Mouse (Mus musculus) bone marrow, adult 2 months (tissue): ENCODE results near the gene Nacc2. TPM values are rescaled to one million over a fixed set of nuclear protein-coding genes. Genes with fewer than 3 reads are reported as not detected.

ENCODE experiments used
- H3K27ac ChIP-seq: fragments of 200-500 bp; 2 replicates; pipeline ENCODE4 v1.5.1; 2012; ENCODE audit warnings: low read depth, mild to moderate bottlenecking, control low read depth, inconsistent platforms, low read length; ENCODE audit not compliant: control insufficient read depth, poor library complexity, insufficient read depth
- H3K4me1 ChIP-seq: fragments of 200-500 bp; 2 replicates; pipeline ENCODE4 v1.6.1; 2011; ENCODE audit warnings: low read length; ENCODE audit not compliant: control insufficient read depth, insufficient read depth
- H3K4me3 ChIP-seq: fragments of 200-500 bp; replicated peaks from 2 replicates; pipeline ENCODE3; 2011; ENCODE audit warnings: mild to moderate bottlenecking, low read depth, low read length, control low read depth; ENCODE audit not compliant: control insufficient read depth
- CTCF ChIP-seq: fragments of 200-500 bp; IDR thresholded peaks from 2 replicates; pipeline ENCODE4 v1.5.1; 2011; ENCODE audit warnings: low read length, control low read depth; ENCODE audit not compliant: control insufficient read depth, insufficient read depth
- POLR2A ChIP-seq: fragments of 200-500 bp; IDR thresholded peaks from 2 replicates; pipeline ENCODE4 v1.6.1; 2011; ENCODE audit warnings: low read depth, mild to moderate bottlenecking, control low read depth, low read length, borderline replicate concordance; ENCODE audit not compliant: control insufficient read depth
- WGBS: fragments of 180-500 bp; shearing (Covaris S2); methylation state at CpG from one replicate; pipeline ENCODE4 v1.1.7; 2018; 5-methylcytosine and 5-hydroxymethylcytosine counted together
- polyA plus RNA-seq: library from polyadenylated mRNA; stranded (reverse); fragments of >200 nt; gene quantifications from 2 replicates; pipeline ENCODE4 v1.2.4, GENCODE M21; 2011; ENCODE audit warnings: low replicate concordance; ENCODE audit not compliant: missing spikeins, insufficient read depth, insufficient read length

Gene Nacc2
- polyA plus RNA-seq, 1 experiment: 5.8 TPM

DNA sequence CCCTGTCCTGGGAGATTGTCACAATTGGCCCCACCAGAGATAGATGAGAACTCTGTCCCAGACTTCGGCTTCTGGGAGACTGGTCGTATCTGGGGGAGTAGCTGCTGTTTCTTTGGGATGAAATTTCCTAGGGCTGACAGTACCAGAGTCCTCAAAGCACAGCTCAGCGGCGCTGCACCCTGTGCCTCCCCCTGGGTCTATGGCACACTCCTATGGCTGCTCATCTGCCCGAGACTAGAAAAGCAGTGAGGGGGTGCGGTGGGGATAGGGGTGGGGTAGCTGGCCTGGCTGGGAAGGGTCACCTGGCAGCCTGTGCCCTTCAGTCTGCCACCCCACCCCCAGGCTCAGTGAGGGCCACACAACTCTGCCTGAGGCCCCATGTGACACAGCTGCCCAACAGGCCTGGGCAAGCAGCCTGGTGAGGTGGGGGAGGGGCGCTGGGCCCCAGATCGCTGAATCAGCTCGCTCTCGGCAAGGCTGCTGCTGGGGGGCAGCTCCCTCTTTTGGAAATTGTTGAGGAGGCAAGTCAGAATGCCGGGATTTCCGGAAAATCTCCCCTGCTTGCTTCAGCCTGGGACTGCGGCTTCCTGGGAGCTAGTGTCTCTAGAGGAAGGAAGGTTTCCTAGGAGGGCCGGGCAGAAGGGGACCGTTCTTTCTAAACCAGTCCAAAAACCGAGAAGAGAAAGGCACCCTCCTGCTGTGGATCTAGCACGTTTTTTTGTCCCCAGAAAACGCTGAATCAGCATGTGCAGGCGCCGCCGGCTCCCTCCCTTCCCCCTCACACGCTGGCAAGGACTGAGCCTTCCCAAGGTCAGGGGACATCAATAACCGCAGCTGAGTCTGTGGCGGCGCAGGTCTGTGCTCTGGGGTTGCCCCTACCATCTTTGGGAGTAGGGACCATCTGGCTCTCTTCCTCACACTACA is 9.9 kb upstream of the Nacc2 start:
- 16% methylated on average over 25 of the region's 25 CpGs for WGBS
- Histone ChIP-seq H3K27ac (peak overlapping the region; percentile 51), H3K4me1 (peaks cover 2% of the 10 kb centered on the region; the same call in 1 of the 2 replicates), H3K4me3 (no peak overlapping the region)
- TF ChIP-seq POLR2A: no peak
- no peak for TF ChIP-seq CTCF

DNA sequence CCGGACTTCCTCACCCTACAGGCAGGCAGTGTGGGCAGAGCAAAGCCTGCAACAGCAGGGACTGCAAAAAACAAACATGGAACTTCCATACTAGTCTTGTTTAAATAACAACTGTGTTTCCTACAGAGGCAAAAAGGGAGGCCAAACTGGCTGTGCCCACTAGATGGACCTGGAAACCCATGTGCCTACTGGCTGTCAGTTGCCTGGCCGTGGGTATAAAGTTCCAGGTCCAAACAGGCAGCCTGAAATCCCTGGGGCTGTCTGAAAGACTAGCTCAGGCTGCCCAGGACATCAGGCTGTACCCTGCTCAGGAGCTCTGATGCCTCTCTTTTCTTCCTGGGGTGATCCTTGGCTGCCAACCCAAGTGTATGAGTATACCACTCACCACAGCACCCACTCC is 8.3 kb upstream of the Nacc2 start:
- peaks cover 2% of the 10 kb centered on the region; the same call in 1 of the 2 replicates for H3K4me1 ChIP-seq
- TF ChIP-seq CTCF (no peak), POLR2A (no peak)
- no peak overlapping the region for H3K27ac ChIP-seq
- H3K4me3 ChIP-seq: no peak overlapping the region
- 83% methylated on average over 2 of the region's 2 CpGs for WGBS

DNA sequence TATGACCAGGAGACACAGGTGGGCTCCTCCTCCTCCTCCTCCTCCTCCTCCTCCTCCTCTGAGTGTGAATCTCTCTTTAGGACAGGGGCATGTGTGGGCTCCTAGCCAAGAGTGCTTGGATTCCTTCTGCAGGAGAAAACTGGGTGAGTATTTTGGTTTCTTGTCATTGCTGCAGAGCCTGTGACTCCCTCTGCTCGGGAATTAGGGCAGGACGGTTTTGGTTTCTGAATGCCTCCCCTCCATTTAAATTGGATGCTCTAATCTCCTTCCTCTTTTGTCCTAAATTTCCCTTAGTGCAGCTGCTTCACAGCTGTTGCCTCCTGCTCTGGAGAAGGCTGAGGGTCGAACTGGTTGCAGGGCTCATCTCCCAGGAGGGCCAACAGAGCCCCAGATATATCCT is 6.9 kb upstream of the Nacc2 start:
- 78% methylated on average over 3 of the region's 3 CpGs for WGBS
- peaks cover 2% of the 10 kb centered on the region; the same call in 1 of the 2 replicates for H3K4me1 ChIP-seq
- no peak overlapping the region for H3K27ac ChIP-seq
- no peak overlapping the region for H3K4me3 ChIP-seq
- TF ChIP-seq CTCF (no peak), POLR2A (no peak)

DNA sequence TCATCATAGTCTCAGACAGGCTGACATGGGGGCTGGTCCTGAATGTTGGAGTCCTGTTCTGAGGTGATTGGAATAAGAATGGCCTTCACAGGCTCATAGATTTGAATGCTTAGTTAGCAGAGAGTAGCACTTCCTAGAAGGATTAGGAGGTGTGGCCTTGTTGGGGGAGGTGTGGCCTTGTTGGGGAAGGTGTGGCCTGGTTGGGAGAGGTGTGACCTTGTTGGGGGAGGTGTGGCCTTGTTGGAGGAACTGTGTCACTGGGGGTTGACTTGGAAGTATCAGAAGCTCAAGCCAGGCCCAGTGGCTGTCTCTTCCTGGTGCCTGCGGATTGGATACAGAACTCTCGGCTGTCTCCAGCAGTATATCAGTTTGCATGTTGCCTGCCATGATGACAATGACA is 6.3 kb upstream of the Nacc2 start:
- no peak overlapping the region for H3K4me3 ChIP-seq
- H3K4me1 ChIP-seq: peaks cover 2% of the 10 kb centered on the region; the same call in 1 of the 2 replicates
- 89% methylated on average over 2 of the region's 2 CpGs for WGBS
- TF ChIP-seq CTCF (no peak), POLR2A (no peak)
- no peak overlapping the region for H3K27ac ChIP-seq

DNA sequence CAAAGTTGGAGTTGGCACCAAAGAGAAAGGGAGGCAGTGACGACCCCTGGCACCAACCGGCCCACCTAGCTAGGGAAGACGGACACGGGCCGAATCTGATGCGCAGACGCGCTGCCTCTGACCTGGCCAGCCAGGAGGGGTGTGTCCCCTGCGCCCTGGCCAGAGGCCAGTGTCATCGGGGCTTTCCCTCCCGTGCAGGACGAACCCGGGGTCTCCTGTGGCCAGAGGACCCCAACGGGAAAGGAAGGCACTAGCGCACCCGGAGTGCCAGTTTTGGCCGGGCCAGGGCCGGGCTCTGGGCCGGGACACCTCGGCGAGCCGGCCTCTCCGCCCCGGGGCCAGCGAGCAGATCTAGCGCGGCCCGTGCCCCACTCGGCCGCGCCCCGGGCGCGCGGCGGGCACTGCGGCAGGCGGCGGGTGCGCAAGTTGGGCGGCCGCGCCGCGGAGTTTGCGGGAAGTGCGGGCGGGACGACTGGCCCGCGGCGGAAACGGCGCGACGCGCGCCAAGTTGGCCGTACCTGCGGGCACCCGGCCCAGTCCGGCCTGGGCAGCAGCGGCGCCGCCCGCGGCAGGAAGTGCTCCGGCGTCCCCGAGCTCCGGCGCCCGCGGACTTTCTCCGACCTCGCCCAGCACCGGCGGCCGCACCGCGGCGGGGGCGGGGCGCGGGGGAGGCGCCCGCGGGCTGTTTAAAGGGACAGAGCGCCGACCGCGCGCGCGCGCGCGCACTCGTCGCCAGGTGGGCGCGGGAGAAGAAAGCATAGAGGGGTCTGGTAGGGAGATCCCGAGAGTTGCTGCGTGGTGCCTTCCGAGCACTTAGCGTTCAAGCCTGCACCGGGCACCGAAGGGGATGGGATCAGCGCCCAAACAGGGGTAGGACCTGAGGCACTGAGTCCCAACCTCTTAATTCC is 595 bp downstream of the Nacc2 start:
- Histone ChIP-seq H3K4me1 (no peaks in the 10 kb centered on the region; the same call in 1 of the 2 replicates), H3K27ac (peak overlapping the region; percentile 37; the same call in 1 of the 2 replicates), H3K4me3 (peak overlapping the region; percentile 58)
- TF ChIP-seq CTCF (no peak), POLR2A (no peak)
- WGBS: 3% methylated on average over 106 of the region's 109 CpGs

DNA sequence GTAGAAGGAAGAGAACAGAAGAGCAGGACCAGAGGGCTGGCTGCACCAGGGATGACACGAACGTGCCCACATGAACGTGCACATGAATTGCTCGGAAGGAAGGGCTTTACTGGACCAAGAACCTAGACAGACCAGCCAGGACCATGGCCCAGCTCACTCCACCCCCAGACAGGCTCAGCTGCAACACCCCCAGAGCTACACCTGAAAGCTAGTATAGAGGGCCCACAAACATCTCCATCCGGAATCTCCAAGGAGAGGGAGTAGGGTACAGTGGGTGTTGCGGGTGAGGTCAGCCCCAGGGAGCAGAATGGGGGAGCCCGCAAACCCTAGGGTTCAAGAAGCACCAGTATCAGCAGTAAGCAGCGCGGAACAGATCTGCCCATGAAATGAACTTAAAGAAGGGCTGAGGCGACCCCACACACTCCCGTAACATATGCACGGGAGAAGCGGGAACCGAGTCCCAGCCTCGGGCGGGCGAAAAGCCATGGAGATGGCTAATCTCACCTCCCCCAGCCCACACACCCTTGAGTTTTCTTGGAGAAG is 1.4 kb downstream of the Nacc2 start:
- Histone ChIP-seq H3K4me1 (no peaks in the 10 kb centered on the region; the same call in 1 of the 2 replicates), H3K27ac (no peak overlapping the region), H3K4me3 (no peak overlapping the region)
- 72% methylated on average over 17 of the region's 17 CpGs for WGBS
- TF ChIP-seq POLR2A: no peak
- TF ChIP-seq CTCF: no peak

DNA sequence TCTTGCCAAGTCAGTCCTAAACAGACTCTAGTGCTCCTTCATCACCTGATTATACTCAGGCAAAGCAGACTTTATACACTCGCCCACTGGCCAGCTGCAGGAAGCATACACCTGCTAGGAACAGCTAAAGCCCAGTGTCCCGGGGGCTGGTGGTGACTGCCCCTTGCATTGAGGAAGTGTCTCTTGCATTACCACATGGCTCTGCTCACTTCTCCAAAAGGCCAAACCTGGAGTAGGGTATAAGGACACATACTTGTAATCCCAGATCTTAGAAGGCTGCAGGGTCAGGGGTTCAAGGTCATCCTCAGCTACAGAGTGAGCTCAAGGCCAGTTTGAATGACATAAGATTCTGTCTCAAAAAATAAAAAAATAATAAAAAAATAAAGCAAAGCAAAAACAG is 3.4 kb downstream of the Nacc2 start:
- no peak overlapping the region for H3K4me3 ChIP-seq
- H3K4me1 ChIP-seq: no peaks in the 10 kb centered on the region; the same call in 1 of the 2 replicates
- WGBS: 15% methylated on average over 2 of the region's 2 CpGs
- no peak overlapping the region for H3K27ac ChIP-seq
- TF ChIP-seq POLR2A: no peak
- no peak for TF ChIP-seq CTCF

DNA sequence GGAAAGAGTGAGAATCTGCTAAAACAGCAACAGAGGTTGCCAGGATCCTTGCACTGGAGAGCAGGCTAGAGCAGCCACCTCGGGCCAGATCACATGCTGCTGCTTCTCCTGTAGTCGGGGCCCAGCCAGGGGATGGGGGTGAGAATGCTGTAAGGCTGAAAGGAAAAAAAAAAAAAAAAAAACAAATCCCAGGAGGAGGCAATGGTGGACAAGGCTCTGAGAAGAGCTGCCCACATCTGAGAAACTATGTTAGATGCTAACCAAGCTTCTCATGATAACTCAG is 3.8 kb downstream of the Nacc2 start:
- TF ChIP-seq CTCF (no peak), POLR2A (no peak)
- Histone ChIP-seq H3K4me3 (no peak overlapping the region), H3K27ac (no peak overlapping the region), H3K4me1 (no peaks in the 10 kb centered on the region; the same call in 1 of the 2 replicates)
- 62% methylated on average over 2 of the region's 2 CpGs for WGBS
